Mouse (Mus musculus): ENCODE data around the gene Abl1.

- TF ChIP-seq CTCF (IDR thresholded peaks at IDR 0.05) (no peak), EP300 (IDR thresholded peaks at IDR 0.05; ENCODE audit: insufficient read depth, low read depth, low read length) (0 out of 2 replicates have a peak, but pooled peaks have one; percentile 15)
Measured at GRCm38 (mm10) chr2:31761585-31761984, 73.4 kb downstream of the Abl1 start.
